Mouse (Mus musculus): Measurements from ENCODE around the gene Fancl. TPM values are rescaled to one million over a fixed set of nuclear protein-coding genes. Genes with fewer than 3 reads are reported as not detected.

The Fancl gene
- polyA plus RNA-seq, 1 experiment from 2014 or later = 24.6 TPM

DNA sequence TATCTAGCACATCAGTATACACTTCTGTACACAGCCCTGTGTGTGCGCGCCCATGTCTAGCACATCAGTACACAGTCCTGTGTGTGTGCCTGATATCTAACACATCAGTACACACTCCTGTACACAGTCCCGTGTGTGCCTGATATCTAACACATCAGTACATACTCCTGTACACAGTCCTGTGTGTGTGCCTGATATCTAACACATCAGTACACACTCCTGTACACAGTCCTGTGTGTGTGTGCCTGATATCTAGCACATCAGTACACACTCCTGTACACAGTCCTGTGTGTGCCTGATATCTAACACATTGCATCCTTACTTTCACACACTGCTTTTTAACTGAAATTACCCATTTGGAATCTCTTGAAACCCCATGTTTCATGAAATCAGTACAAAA, 27.0 kb downstream of the Fancl start:
- Histone ChIP-seq H3K4me1 (ENCODE audit: control insufficient read depth, insufficient read depth, low read length) (no peaks in the 10 kb centered on the region), H3K9me3 (ENCODE audit: control insufficient read depth, low read length) (no peaks in the 10 kb centered on the region), H3K27me3 (replicated peaks; ENCODE audit: control insufficient read depth, insufficient read depth, low read length) (no peaks in the 10 kb centered on the region), H3K27ac (ENCODE audit: low read length) (no peak overlapping the region), H3K9ac (ENCODE audit: low read depth, low read length) (no peak overlapping the region), H3K4me3 (ENCODE audit: low read length) (no peak overlapping the region), H3K36me3 (ENCODE audit: control insufficient read depth, insufficient read depth, low read length) (no peaks in the 10 kb centered on the region), H3K4me2 (ENCODE audit: low read depth, low read length) (no peak overlapping the region)
- WGBS = 90% methylated on average over 3 of the region's 3 CpGs
- ATAC-seq = no peak

DNA sequence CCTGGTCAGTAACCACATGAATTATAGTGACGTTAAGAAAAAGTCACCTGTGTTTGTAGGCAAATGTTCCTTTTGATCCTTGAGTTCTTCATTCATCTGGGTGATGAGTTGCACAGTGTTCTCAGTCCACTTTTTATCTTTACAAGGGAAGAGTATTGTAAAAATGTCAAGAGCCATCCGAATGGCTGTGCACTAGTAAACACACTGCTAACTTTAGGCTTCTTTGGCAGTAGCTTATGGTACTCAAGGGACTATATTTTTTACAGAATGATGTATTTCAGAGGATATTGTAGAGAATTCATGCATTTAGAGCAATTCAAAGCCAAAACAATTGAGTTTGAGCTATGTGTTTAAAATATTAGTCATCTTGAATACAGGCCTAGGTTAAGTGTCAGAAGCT, 35.5 kb downstream of the Fancl start:
- no peak for ATAC-seq

GRCm38 (mm10) chr11:26434229-26434628, 48.3 kb downstream of the Fancl start:
- ATAC-seq = no peak
- Histone ChIP-seq H3K27ac (ENCODE audit: low read length) (no peak overlapping the region), H3K4me2 (ENCODE audit: low read depth, low read length) (no peak overlapping the region), H3K36me3 (ENCODE audit: control insufficient read depth, insufficient read depth, low read length) (no peaks in the 10 kb centered on the region), H3K9me3 (ENCODE audit: control insufficient read depth, low read length) (no peaks in the 10 kb centered on the region), H3K27me3 (replicated peaks; ENCODE audit: control insufficient read depth, insufficient read depth, low read length) (no peaks in the 10 kb centered on the region), H3K4me1 (ENCODE audit: control insufficient read depth, insufficient read depth, low read length) (no peaks in the 10 kb centered on the region), H3K9ac (ENCODE audit: low read depth, low read length) (no peak overlapping the region), H3K4me3 (ENCODE audit: low read length) (no peak overlapping the region)

More for the DNA sequence above, 35.5 kb downstream of the Fancl start:
- Histone ChIP-seq H3K9me3 (ENCODE audit: control insufficient read depth, low read length) (no peaks in the 10 kb centered on the region), H3K4me1 (ENCODE audit: control insufficient read depth, insufficient read depth, low read length) (no peaks in the 10 kb centered on the region), H3K36me3 (ENCODE audit: control insufficient read depth, insufficient read depth, low read length) (no peaks in the 10 kb centered on the region), H3K4me2 (ENCODE audit: low read depth, low read length) (no peak overlapping the region), H3K27ac (ENCODE audit: low read length) (no peak overlapping the region), H3K4me3 (ENCODE audit: low read length) (no peak overlapping the region), H3K27me3 (replicated peaks; ENCODE audit: control insufficient read depth, insufficient read depth, low read length) (no peaks in the 10 kb centered on the region), H3K9ac (ENCODE audit: low read depth, low read length) (no peak overlapping the region)
- 40% methylated on average over 2 of the region's 2 CpGs for WGBS

GRCm38 (mm10) chr11:26437818-26438217, 51.9 kb downstream of the Fancl start:
- 81% methylated on average over 13 of the region's 13 CpGs for WGBS
- no peaks in the 10 kb centered on the region for H3K27me3 ChIP-seq (replicated peaks; ENCODE audit: control insufficient read depth, insufficient read depth, low read length)
- H3K27ac ChIP-seq (ENCODE audit: low read length) = no peak overlapping the region
- H3K4me1 ChIP-seq (ENCODE audit: control insufficient read depth, insufficient read depth, low read length) = no peaks in the 10 kb centered on the region
- no peak overlapping the region for H3K9ac ChIP-seq (ENCODE audit: low read depth, low read length)
- no peak overlapping the region for H3K4me3 ChIP-seq (ENCODE audit: low read length)
- H3K9me3 ChIP-seq (ENCODE audit: control insufficient read depth, low read length) = no peaks in the 10 kb centered on the region
- H3K4me2 ChIP-seq (ENCODE audit: low read depth, low read length) = no peak overlapping the region
- ATAC-seq = no peak
- H3K36me3 ChIP-seq (ENCODE audit: control insufficient read depth, insufficient read depth, low read length) = no peaks in the 10 kb centered on the region

DNA sequence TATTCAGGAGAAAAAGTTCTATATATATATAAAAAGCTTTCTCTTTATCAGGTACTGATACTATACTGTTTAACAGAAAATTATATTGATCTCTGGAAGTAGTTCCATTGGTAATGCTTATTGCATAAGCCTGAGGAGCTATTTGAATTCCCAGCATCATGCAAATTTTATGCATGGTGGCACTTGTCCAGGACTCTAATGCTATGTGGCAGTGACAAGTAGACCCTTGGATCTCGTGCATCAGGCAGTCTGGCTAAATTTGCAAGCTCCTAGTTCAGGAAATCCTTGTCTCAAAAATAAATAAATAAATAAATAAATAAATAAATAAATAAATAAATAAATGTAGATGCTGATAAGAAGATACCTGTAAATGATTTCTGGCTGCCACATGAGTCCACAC, 55.2 kb downstream of the Fancl start:
- no peak for ATAC-seq
- Histone ChIP-seq H3K36me3 (ENCODE audit: control insufficient read depth, insufficient read depth, low read length) (no peaks in the 10 kb centered on the region), H3K4me3 (ENCODE audit: low read length) (no peak overlapping the region), H3K4me2 (ENCODE audit: low read depth, low read length) (no peak overlapping the region), H3K4me1 (ENCODE audit: control insufficient read depth, insufficient read depth, low read length) (no peaks in the 10 kb centered on the region), H3K9me3 (ENCODE audit: control insufficient read depth, low read length) (no peaks in the 10 kb centered on the region), H3K9ac (ENCODE audit: low read depth, low read length) (no peak overlapping the region), H3K27me3 (replicated peaks; ENCODE audit: control insufficient read depth, insufficient read depth, low read length) (no peaks in the 10 kb centered on the region), H3K27ac (ENCODE audit: low read length) (no peak overlapping the region)
- WGBS = 59% methylated on average over 1 of the region's 1 CpGs

GRCm38 (mm10) chr11:26444374-26444773, 58.4 kb downstream of the Fancl start:
- Histone ChIP-seq H3K4me1 (ENCODE audit: control insufficient read depth, insufficient read depth, low read length) (no peaks in the 10 kb centered on the region), H3K36me3 (ENCODE audit: control insufficient read depth, insufficient read depth, low read length) (no peaks in the 10 kb centered on the region), H3K4me2 (ENCODE audit: low read depth, low read length) (no peak overlapping the region), H3K9ac (ENCODE audit: low read depth, low read length) (no peak overlapping the region), H3K9me3 (ENCODE audit: control insufficient read depth, low read length) (no peaks in the 10 kb centered on the region), H3K4me3 (ENCODE audit: low read length) (no peak overlapping the region), H3K27me3 (replicated peaks; ENCODE audit: control insufficient read depth, insufficient read depth, low read length) (no peaks in the 10 kb centered on the region), H3K27ac (ENCODE audit: low read length) (no peak overlapping the region)
- no peak for ATAC-seq

DNA sequence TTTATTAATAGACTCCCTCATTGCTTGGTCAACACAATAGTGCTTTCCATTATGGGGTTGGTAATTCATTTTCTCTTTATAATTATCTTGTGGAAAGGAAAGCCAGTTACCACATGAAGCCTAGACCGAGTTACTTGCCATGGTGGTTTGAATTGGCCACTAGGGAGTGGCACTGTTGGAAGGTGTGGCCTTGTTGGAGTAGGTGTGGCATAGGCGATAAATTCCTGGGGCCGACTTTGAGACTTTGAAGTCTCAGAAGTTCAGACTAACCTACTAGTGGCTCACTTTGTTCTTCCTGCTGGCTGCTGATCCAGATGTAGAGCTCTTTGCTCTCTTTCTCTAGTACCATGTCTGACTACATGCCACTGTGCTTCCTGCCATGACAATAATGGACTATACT, 63.9 kb downstream of the Fancl start:
- H3K27ac ChIP-seq (ENCODE audit: low read length) = no peak overlapping the region
- 79% methylated on average over 3 of the region's 3 CpGs for whole genome bisulfite sequencing
- H3K4me2 ChIP-seq (ENCODE audit: low read depth, low read length) = no peak overlapping the region
- no peaks in the 10 kb centered on the region for H3K36me3 ChIP-seq (ENCODE audit: control insufficient read depth, insufficient read depth, low read length)
- no peak overlapping the region for H3K9ac ChIP-seq (ENCODE audit: low read depth, low read length)
- no peak for ATAC-seq
- no peaks in the 10 kb centered on the region for H3K27me3 ChIP-seq (replicated peaks; ENCODE audit: control insufficient read depth, insufficient read depth, low read length)
- H3K4me1 ChIP-seq (ENCODE audit: control insufficient read depth, insufficient read depth, low read length) = no peaks in the 10 kb centered on the region
- no peaks in the 10 kb centered on the region for H3K9me3 ChIP-seq (ENCODE audit: control insufficient read depth, low read length)
- H3K4me3 ChIP-seq (ENCODE audit: low read length) = no peak overlapping the region

- Histone ChIP-seq H3K36me3 (ENCODE audit: control insufficient read depth, insufficient read depth, low read length) (no peaks in the 10 kb centered on the region), H3K27me3 (replicated peaks; ENCODE audit: control insufficient read depth, insufficient read depth, low read length) (no peaks in the 10 kb centered on the region), H3K4me2 (ENCODE audit: low read depth, low read length) (no peak overlapping the region), H3K27ac (ENCODE audit: low read length) (no peak overlapping the region), H3K9me3 (ENCODE audit: control insufficient read depth, low read length) (no peaks in the 10 kb centered on the region), H3K4me1 (ENCODE audit: control insufficient read depth, insufficient read depth, low read length) (no peaks in the 10 kb centered on the region), H3K9ac (ENCODE audit: low read depth, low read length) (no peak overlapping the region), H3K4me3 (ENCODE audit: low read length) (no peak overlapping the region)
- WGBS = 95% methylated on average over 1 of the region's 1 CpGs
- no peak for ATAC-seq
These were observed 64.7 kb downstream of the Fancl start for GRCm38 (mm10) chr11:26450636-26451035.

GRCm38 (mm10) chr11:26451228-26451627, 65.3 kb downstream of the Fancl start:
- no peak for ATAC-seq
- H3K27ac ChIP-seq (ENCODE audit: low read length) = no peak overlapping the region
- no peak overlapping the region for H3K9ac ChIP-seq (ENCODE audit: low read depth, low read length)
- H3K36me3 ChIP-seq (ENCODE audit: control insufficient read depth, insufficient read depth, low read length) = no peaks in the 10 kb centered on the region
- 95% methylated on average over 2 of the region's 2 CpGs for WGBS
- no peaks in the 10 kb centered on the region for H3K27me3 ChIP-seq (replicated peaks; ENCODE audit: control insufficient read depth, insufficient read depth, low read length)
- H3K4me3 ChIP-seq (ENCODE audit: low read length) = no peak overlapping the region
- H3K4me1 ChIP-seq (ENCODE audit: control insufficient read depth, insufficient read depth, low read length) = no peaks in the 10 kb centered on the region
- no peaks in the 10 kb centered on the region for H3K9me3 ChIP-seq (ENCODE audit: control insufficient read depth, low read length)
- H3K4me2 ChIP-seq (ENCODE audit: low read depth, low read length) = no peak overlapping the region

DNA sequence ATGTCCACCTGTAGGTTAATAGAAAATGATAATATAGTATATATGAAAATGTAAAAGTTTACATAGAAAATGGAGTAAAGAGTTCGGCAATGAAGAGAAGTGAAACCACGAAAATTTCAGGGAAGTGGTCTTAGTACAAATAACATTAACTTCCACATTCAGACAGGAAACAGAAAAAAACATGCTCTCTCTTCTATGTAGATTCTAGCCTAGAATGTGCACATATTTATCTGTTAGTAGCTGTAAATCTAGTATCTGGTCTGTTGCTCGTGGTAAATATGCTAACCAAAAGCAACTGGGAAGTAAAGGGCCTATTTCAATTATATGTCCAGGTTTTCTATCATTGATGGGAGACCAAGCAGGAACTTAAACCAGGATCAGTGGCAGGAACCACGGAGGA, 66.8 kb downstream of the Fancl start:
- no peaks in the 10 kb centered on the region for H3K36me3 ChIP-seq (ENCODE audit: control insufficient read depth, insufficient read depth, low read length)
- ATAC-seq = no peak
- H3K4me2 ChIP-seq (ENCODE audit: low read depth, low read length) = no peak overlapping the region
- no peaks in the 10 kb centered on the region for H3K9me3 ChIP-seq (ENCODE audit: control insufficient read depth, low read length)
- H3K27ac ChIP-seq (ENCODE audit: low read length) = no peak overlapping the region
- H3K4me3 ChIP-seq (ENCODE audit: low read length) = no peak overlapping the region
- H3K27me3 ChIP-seq (replicated peaks; ENCODE audit: control insufficient read depth, insufficient read depth, low read length) = no peaks in the 10 kb centered on the region
- no peaks in the 10 kb centered on the region for H3K4me1 ChIP-seq (ENCODE audit: control insufficient read depth, insufficient read depth, low read length)
- H3K9ac ChIP-seq (ENCODE audit: low read depth, low read length) = no peak overlapping the region
- 87% methylated on average over 4 of the region's 4 CpGs for WGBS

Measured in intestine, embryonic 16.5 days (tissue).